Mouse (Mus musculus): ENCODE measurements at regions not wholly inside any gene's neighbourhood (a gene's known extent, or its start where the extent isn't known, plus 50 kb on each side); places are given as distances from the start of the nearest gene placed in this dataset.
"Not testable (repeated sequence)": the region's sequence is repeated elsewhere in the genome, so short reads cannot be mapped to it uniquely, and the experiment has no call there.

GRCm38 (mm10) chr5:148775232-148775631, 153.9 kb downstream of the Katnal1 start:
- no peak for DNase-seq

- no peak for DNase-seq
Observed at GRCm38 (mm10) chr5:148774446-148774845, 154.7 kb downstream of the Katnal1 start.

GRCm38 (mm10) chr5:148769452-148769851, 159.7 kb downstream of the Katnal1 start:
- no peak for DNase-seq

- no peak for DNase-seq
Observed at GRCm38 (mm10) chr5:148768346-148768745, 160.8 kb downstream of the Katnal1 start.

- no peak for DNase-seq
Observed at GRCm38 (mm10) chr5:148765993-148766392, 163.1 kb downstream of the Katnal1 start.

GRCm38 (mm10) chr5:148760108-148760507, 169.0 kb downstream of the Katnal1 start:
- DNase-seq, result no peak

GRCm38 (mm10) chr5:148758786-148759185, 170.3 kb downstream of the Katnal1 start:
- no peak for DNase-seq

GRCm38 (mm10) chr5:148757715-148758114, 171.4 kb downstream of the Katnal1 start:
- no peak for DNase-seq

GRCm38 (mm10) chr5:148757236-148757635, 171.9 kb downstream of the Katnal1 start:
- no peak for DNase-seq

- DNase-seq, result no peak
Observed at GRCm38 (mm10) chr5:148756246-148756930, 172.7 kb downstream of the Katnal1 start.

GRCm38 (mm10) chr5:148755807-148756206, 173.3 kb downstream of the Katnal1 start:
- no peak for DNase-seq

GRCm38 (mm10) chr5:148754896-148755295, 174.2 kb downstream of the Katnal1 start:
- DNase-seq, result no peak

GRCm38 (mm10) chr5:148754363-148754762, 174.8 kb downstream of the Katnal1 start:
- no peak for DNase-seq

GRCm38 (mm10) chr5:148753457-148753856, 175.7 kb downstream of the Katnal1 start:
- DNase-seq, result no peak

GRCm38 (mm10) chr5:148751980-148752379, 177.1 kb downstream of the Katnal1 start:
- DNase-seq, result no peak

GRCm38 (mm10) chr5:148750002-148750734, 179.0 kb downstream of the Katnal1 start:
- no peak for DNase-seq

GRCm38 (mm10) chr5:148747972-148748764, 181.0 kb downstream of the Katnal1 start:
- no peak for DNase-seq

- DNase-seq, result no peak
Observed at GRCm38 (mm10) chr5:148747549-148747948, 181.6 kb downstream of the Katnal1 start.

GRCm38 (mm10) chr5:148746726-148747125, 182.4 kb downstream of the Katnal1 start:
- not testable (repeated sequence) for DNase-seq

GRCm38 (mm10) chr5:148744676-148745391, 184.3 kb downstream of the Katnal1 start:
- no peak for DNase-seq

GRCm38 (mm10) chr5:148742158-148742835, 186.8 kb downstream of the Katnal1 start:
- DNase-seq, result no peak

Data from cerebellum, adult 9-11 months (tissue).